Mouse (Mus musculus) right cerebral cortex, postnatal 36 days (tissue): Measurements from ENCODE around the gene Rev3l.
"Not testable (repeated sequence)": the region's sequence is repeated elsewhere in the genome, so short reads cannot be mapped to it uniquely, and the experiment has no call there.

Experiments
- DNase-seq, 2 experiments: peaks; one replicate each; pipeline ENCODE4 v3.0.0; 2022; ENCODE audit warnings: low spot score in 2 of 2, mixed read lengths in 1 of 2

Gene Rev3l

GRCm38 (mm10) chr10:39785241-39785640 lies 53.3 kb downstream of the Rev3l start:
- no peak for DNase-seq

DNA sequence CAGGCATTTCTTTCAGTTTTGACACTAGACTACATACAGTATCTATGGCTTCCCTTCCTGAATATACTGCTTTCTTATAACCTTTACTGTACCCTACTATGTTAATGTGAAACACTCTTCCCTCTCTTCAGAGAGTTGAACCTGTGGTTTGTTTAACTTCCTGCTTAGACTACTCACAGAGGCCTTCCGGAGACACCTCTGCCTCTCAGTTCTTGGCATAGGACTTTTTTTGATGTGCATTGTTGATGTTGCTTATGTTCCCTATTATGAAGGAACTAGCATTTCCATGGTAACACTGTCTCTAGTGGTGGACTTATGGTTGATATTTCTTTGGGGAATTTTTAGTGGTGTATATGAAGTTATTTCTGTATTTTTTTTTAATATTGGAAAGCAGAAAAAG lies 61.4 kb downstream of the Rev3l start:
- DNase-seq: no peak

GRCm38 (mm10) chr10:39811507-39811906 lies 79.6 kb downstream of the Rev3l start:
- no peak for DNase-seq

- no peak for DNase-seq
These were observed 110.7 kb downstream of the Rev3l start for GRCm38 (mm10) chr10:39842621-39843020.

GRCm38 (mm10) chr10:39865509-39865908 lies 133.6 kb downstream of the Rev3l start:
- DNase-seq: no peak

GRCm38 (mm10) chr10:39888621-39889020 lies 156.7 kb downstream of the Rev3l start:
- DNase-seq: no peak

DNA sequence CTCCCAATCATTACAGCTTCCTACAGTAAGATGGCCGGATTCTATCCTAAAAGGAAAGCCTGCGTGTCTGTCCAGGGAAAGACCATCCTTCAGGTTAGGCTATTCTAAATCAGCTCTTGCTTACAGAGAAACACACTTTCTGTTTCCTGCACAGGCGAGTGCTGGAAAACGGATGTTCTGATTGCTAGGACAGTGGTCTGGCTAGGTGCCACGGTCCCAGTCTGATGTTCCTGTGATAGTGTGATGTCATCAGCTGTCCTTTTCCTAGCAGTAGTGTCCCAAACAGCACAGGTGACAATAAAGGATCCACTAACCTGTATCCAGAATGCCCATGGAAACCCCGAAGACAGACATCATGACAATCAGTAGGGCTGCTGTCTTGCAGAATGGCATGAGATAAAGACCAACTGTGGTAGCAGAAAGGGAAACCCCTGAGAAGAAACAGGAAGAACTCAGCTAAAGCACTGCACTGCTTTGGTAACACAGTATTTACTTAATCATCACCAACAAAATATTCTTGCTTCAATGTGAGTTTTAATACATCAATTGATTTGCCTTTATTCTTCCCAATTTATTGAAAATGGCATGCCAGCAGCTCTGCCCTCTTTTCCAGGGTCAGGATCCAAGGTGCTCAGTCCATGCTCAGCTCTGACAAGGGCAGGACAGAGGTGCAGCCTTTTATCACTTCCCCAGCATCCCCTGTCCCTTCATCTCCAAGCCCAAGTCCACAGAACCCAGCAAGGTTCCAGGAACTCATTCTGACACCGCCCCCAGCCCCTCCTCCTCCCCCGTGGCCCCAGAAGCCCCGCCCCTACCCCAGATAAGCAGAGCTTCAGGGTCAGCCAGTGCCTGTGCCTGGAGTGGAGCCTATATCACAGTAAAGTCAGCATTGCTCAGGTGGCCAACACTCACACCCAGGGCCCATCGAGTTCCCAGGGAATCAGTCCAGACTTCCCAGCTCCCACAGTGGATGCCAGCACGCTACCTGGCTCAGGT lies 162.1 kb downstream of the Rev3l start:
- DNase-seq: no peak

GRCm38 (mm10) chr10:39896503-39896902 lies 164.6 kb downstream of the Rev3l start:
- DNase-seq: no peak

GRCm38 (mm10) chr10:39898874-39899371 lies 167.0 kb downstream of the Rev3l start, which contains the start of gene Mfsd4b4:
Mfsd4b4 (minus strand) TSS chr10:39899238.
- DNase-seq: peak; percentile 77 to 87

GRCm38 (mm10) chr10:39904191-39904590 lies 172.3 kb downstream of the Rev3l start:
- no peak for DNase-seq

DNA sequence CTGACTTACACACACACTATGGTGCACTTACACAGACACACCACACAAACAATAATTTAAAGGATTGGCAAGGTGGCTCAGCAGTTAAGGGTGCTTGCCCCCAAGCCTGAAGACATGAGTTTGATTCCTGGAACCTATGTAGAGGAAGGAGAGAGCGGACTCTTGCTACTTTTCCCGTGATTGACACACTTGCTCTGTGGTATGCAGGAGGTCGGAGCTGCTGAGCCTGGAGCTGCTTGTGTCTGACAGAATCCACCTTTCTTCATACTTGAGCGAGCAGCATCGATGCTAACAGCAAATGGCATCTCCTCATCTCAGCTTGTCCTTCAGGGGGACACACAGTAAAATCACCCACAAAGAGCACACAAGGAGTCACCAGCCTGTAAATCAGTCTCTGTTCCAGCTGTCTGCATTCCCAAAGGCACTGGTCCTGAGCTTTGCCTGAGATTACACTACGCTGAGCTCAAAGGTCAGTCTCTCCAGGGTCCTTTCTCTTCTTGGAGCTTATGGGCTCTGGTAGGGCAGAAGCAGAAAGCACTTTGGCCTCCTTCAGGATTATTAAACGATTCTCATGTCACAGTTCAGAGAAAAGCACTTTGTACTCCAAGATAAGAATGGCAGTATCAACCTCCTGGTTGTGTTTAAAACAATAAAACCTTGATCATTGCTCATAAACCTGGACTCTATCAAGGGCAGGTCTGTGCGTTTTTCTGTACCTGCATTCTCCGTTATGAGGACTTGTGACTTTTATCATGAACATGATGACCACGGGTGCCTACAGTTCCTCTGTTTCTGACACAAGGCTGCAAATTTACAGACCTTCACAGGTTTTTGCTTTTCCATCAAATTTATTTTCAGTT lies 175.1 kb downstream of the Rev3l start:
- DNase-seq: no peak

GRCm38 (mm10) chr10:39908768-39909441 lies 177.0 kb downstream of the Rev3l start:
- DNase-seq: no peak

- no peak for DNase-seq
These were observed 180.7 kb downstream of the Rev3l start for GRCm38 (mm10) chr10:39912616-39913015.

DNA sequence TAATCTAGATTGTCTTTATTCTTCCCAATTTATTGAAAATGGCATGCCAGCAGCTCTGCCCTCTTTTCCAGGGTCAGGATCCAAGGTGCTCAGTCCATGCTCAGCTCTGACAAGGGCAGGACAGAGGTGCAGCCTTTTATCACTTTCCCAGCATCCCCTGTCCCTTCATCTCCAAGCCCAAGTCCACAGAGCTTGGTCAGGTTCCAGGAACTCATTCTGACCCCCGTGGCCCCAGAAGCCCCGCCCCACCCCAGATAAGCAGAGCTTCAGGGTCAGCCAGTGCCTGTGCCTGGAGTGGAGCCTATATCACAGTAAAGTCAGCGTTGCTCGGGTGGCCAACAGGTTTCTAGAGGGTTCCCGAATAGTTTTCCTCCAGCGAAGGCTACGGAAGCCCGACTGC lies 192.6 kb downstream of the Rev3l start:
- not testable (repeated sequence) for DNase-seq
